Mouse (Mus musculus) brain, embryonic 14.5 days (tissue): ENCODE results near the gene Rnf11. TPM values are rescaled to one million over a fixed set of nuclear protein-coding genes. Genes with fewer than 3 reads are reported as not detected.
A peak's percentile ranks its signal among the peaks of the same experiment; 100 is the strongest.

Experiments
- DNase-seq: peaks from one replicate; pipeline ENCODE4 v3.0.0-alpha.2; 2011; ENCODE audit warnings: low read depth
- CTCF ChIP-seq: fragments of 200-500 bp; IDR thresholded peaks from 2 replicates; pipeline ENCODE4 v1.5.1; 2012; ENCODE audit warnings: inconsistent platforms, mild to moderate bottlenecking, moderate library complexity, borderline replicate concordance; ENCODE audit not compliant: insufficient read depth, insufficient read length; ENCODE audit errors: extremely low read depth
- POLR2A ChIP-seq: fragments of 200-500 bp; IDR thresholded peaks from 2 replicates; pipeline ENCODE4 v1.6.1; 2012; ENCODE audit warnings: mild to moderate bottlenecking, inconsistent platforms, borderline replicate concordance; ENCODE audit not compliant: poor library complexity, insufficient read depth, insufficient read length, severe bottlenecking; ENCODE audit errors: extremely low read depth
- polyA plus RNA-seq: library from polyadenylated mRNA; depleted of rRNA; stranded (reverse); fragments of >200 nt; gene quantifications from 2 replicates; pipeline ENCODE4 v1.2.3, GENCODE M21; 2012

Gene Rnf11
- polyA plus RNA-seq, 1 experiment, result 77.3 TPM

- no peak for DNase-seq
- TF ChIP-seq CTCF (peak; percentile 39; the same call in 1 of the 2 replicates), POLR2A (no peak)
These were observed 64.3 kb downstream of the Rnf11 start for GRCm38 (mm10) chr4:109420138-109420795.

GRCm38 (mm10) chr4:109419563-109419962 lies 65.0 kb downstream of the Rnf11 start:
- DNase-seq, result no peak
- TF ChIP-seq POLR2A, result no peak
- TF ChIP-seq CTCF, result no peak

- DNase-seq, result no peak
- TF ChIP-seq POLR2A (no peak), CTCF (no peak)
These were observed 65.5 kb downstream of the Rnf11 start for GRCm38 (mm10) chr4:109419017-109419416.

GRCm38 (mm10) chr4:109417998-109418397 lies 66.5 kb downstream of the Rnf11 start:
- DNase-seq, result no peak
- no peak for TF ChIP-seq CTCF
- no peak for TF ChIP-seq POLR2A

- TF ChIP-seq POLR2A (no peak), CTCF (no peak)
- DNase-seq, result no peak
These were observed 72.3 kb downstream of the Rnf11 start for GRCm38 (mm10) chr4:109412233-109412632.

- TF ChIP-seq CTCF (no peak), POLR2A (no peak)
- no peak for DNase-seq
These were observed 73.1 kb downstream of the Rnf11 start for GRCm38 (mm10) chr4:109411377-109411967.

GRCm38 (mm10) chr4:109410681-109411376 lies 73.7 kb downstream of the Rnf11 start:
- DNase-seq, result no peak
- no peak for TF ChIP-seq CTCF
- TF ChIP-seq POLR2A, result no peak

GRCm38 (mm10) chr4:109407701-109408485 lies 76.6 kb downstream of the Rnf11 start:
- TF ChIP-seq POLR2A (no peak), CTCF (no peak)
- DNase-seq, result no peak

GRCm38 (mm10) chr4:109407176-109407520 lies 77.4 kb downstream of the Rnf11 start:
- DNase-seq, result no peak
- no peak for TF ChIP-seq CTCF
- TF ChIP-seq POLR2A, result no peak

- TF ChIP-seq CTCF, result no peak
- no peak for TF ChIP-seq POLR2A
- DNase-seq, result peak; percentile 63
These were observed 77.9 kb downstream of the Rnf11 start, which contains the start of gene Ttc39a for GRCm38 (mm10) chr4:109406486-109407175. Ttc39a (plus strand) TSS chr4:109406623.
